Mouse (Mus musculus) right cerebral cortex, postnatal 25 days (tissue): ENCODE results near the gene Nppa.
"Not testable (repeated sequence)": the region's sequence is repeated elsewhere in the genome, so short reads cannot be mapped to it uniquely, and the experiment has no call there.

ENCODE experiments used
- DNase-seq: peaks from one replicate; pipeline ENCODE4 v3.0.0; 2022

The Nppa gene

GRCm38 (mm10) chr4:148012216-148012615 is 11.7 kb downstream of the Nppa start:
- no peak for DNase-seq

- no peak for DNase-seq
Measured at GRCm38 (mm10) chr4:148015418-148015817, 14.9 kb downstream of the Nppa start.

DNA sequence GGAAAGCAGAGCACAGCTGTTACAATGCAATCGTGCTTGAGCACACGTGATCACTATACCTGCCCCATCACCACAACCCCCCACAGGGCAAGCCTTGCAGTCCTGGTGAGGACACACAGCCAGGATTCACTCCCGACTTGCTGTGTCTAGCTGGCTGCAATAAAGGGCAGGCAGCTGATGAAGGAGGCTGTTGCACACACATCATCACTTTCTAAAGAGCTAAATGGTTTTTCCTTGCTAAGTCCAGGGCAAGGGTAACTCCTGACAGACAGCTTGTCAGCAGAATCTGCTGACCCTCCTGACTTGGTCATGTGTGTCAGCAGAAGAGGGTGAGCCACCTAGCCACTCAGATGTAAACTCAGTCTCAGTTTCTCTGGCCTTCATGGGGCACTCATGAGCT is 16.5 kb downstream of the Nppa start:
- no peak for DNase-seq

DNA sequence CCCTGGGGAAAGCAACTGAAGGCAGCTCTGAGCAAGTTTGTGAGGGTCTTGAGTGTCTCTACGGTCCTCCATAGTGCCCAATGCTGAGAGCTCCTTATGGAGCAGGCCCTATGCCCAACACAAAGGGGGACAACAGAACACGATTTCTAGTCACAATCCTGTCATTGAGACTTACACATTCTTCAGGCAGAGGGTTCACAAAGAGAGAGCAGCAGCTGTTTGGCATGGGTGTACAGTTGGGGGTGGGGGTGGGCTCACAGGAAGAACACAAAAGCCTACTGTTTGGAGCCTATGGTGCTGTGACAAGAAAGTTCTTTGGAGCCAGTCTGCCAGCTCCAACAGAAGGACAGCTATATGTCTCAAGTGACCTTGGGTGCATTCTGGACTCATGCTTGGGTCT is 17.9 kb downstream of the Nppa start:
- no peak for DNase-seq

- DNase-seq = no peak
Measured at GRCm38 (mm10) chr4:148024003-148024402, 23.5 kb downstream of the Nppa start.

GRCm38 (mm10) chr4:148029297-148029696 is 28.8 kb downstream of the Nppa start:
- DNase-seq = no peak

GRCm38 (mm10) chr4:148030506-148030905 is 30.0 kb downstream of the Nppa start:
- DNase-seq = no peak

DNA sequence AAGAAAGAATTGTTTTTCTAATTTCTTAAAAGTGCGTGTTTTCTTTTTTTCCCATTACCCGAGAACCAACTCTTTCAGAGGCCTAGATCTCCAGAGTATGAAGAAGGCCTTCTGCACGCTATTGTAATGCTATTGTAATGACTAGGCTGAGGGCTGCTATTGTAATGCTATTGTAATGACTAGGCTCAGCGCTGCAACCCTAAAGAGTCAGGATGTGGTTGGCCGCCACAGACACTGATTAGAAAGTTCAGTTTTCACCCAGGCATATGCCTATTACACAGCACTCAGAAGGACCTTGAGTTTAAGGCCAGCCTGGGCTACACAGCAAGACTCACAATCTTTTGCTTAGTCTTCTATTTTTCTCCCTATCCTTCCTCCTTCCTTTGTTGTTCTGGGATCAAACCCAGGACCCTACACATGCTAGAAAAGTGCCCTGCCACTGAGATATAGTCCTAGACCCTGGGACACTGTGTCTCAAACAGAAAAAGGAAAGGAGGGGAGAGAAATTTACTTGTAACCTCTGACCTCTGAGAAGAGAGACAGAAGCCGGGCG is 33.4 kb downstream of the Nppa start:
- no peak for DNase-seq

GRCm38 (mm10) chr4:148035440-148035839 is 34.9 kb downstream of the Nppa start:
- DNase-seq = no peak

- DNase-seq = no peak
Measured at GRCm38 (mm10) chr4:148038079-148038599, 37.6 kb downstream of the Nppa start.

GRCm38 (mm10) chr4:148038600-148039253 is 38.2 kb downstream of the Nppa start, which contains the start of the genes Clcn6 and Mthfr:
TSS of gene Clcn6 (minus strand) at chr4:148038821.
TSS of gene Mthfr (plus strand) at chr4:148039077.
- peak; percentile 100 for DNase-seq

DNA sequence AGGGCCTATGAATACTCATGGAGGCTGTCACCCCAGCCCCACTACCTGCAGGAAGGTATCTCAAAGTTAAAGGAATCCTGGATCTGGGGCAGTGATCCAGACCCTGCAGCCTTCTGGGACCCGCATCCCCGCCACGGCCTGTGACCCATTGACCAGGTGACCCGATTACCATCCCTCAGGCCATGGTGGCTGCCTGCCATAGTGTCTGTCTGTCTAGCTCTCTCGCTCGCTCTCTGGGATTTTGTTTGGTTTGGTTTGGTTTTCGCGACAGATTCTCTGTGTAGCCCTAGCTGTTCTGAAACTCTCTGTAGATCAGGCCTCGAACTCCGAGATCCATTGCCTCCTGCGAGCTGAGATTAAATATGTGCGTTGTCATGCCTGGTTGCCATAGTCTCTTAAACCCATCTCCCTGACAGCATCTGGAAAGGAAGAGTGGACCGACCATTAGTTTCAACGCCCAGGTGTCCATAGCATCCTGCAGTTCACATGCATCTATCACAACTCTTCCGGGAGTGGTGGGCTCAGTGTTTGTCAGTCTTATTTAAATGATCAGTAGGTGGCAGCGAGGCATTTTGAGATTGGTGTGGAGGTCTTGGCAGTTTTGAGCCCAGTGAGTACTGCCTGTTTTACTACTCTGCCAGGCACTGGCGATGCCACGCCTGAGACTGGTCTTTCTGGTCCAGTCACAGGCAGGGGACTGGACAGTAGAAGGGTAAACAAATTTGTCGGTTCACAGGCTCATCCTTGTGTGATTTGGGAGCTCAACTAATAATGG is 38.9 kb downstream of the Nppa start:
- DNase-seq = no peak

DNA sequence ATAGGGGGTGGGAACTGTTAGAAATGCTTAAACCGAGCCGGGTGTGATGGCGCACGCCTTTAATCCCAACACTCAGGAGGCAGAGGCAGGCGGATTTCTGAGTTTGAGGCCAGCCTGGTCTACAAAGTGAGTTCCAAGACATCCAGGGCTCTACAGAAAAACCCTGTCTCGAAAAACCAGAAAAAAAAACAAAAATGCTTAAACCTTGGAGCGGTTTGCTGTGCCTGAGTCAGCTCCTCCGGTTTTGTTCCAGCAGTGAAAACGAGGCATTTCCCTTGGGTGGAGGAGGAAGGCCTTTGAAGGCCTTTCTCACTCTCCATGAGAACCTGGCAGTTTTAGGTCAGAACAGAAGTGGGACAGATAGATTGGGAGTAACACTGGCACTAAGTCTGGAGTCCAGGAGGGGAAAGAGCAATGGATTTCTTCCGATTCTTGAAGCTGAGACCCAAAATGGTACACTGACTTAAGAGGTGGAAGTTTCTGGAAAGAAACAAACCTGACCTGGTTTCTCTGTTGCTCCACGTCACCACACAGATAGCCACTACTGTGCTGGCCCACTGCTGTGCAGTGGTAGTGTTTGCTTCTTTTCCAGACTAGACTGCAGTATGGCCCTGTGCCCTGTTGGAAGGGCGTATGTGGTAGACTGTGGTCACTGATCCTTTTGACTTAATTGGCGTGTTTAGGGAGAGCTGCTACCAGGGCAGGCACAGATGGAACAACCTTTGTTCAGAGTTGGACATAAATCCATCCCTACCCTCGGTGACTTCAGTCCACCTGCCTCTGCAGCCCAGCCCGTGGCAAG is 39.7 kb downstream of the Nppa start:
- DNase-seq = no peak

GRCm38 (mm10) chr4:148040933-148041610 is 40.5 kb downstream of the Nppa start:
- DNase-seq = peak; percentile 41

DNA sequence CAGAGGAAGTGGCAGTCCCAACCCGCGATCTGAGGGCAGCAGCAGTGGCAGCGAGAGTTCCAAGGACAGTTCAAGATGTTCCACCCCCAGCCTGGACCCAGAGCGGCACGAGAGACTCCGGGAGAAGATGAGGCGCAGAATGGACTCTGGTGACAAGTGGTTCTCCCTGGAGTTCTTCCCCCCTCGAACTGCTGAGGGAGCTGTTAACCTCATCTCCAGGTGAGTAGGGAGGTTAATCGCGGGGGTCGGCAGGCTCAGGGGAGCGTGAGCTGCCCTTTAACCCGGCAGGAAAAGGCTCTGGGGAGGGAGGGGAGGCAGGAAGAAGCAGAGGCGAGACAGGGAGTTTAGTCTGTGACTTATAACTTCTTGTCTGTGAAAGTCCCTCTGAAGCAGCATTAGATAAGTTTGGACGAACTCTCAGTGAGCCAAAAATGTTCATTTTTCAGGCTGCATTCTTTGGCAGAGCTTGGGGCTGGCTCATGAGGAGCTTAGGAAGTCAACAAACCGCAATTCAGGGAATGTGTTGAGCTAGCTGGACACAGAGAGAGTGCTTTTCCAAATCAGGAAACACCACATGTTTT is 41.2 kb downstream of the Nppa start:
- peak; percentile 30 for DNase-seq

- DNase-seq = not testable (repeated sequence)
Measured at GRCm38 (mm10) chr4:148043327-148043726, 42.8 kb downstream of the Nppa start.

GRCm38 (mm10) chr4:148044113-148044512 is 43.6 kb downstream of the Nppa start:
- DNase-seq = no peak

- DNase-seq = no peak
Measured at GRCm38 (mm10) chr4:148046450-148047031, 46.0 kb downstream of the Nppa start.

GRCm38 (mm10) chr4:148050396-148050914 is 49.9 kb downstream of the Nppa start:
- not testable (repeated sequence) for DNase-seq

DNA sequence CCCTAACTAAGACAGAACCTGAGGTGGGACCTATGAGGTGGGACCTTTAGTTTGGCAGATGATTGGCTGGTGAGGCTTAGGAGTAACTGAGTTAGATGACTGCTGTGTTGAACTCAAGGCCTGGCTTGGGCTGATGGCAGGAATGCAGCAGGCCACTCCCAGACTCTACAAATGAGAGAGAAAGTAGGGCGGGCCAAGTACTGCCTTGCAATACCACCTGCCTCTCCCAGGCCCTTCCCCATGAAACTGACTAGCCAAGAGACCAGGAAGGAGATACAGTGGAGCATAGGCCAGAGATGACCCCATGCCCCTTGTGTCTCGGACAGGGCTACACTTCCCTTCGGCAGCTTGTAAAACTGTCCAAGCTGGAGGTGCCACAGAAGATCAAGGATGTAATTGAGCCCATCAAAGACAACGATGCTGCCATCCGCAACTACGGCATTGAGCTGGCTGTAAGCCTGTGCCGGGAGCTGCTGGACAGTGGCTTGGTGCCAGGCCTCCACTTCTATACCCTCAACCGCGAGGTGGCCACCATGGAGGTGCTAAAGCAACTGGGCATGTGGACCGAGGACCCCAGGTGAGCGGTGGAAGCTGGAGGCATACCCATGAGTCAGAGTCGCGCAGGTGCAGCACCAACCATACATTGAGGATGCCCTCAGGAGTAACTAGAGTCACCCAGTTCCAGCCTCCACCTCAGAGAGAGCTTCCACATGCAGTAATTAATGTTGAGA is 50.7 kb downstream of the Nppa start:
- DNase-seq = no peak
